Mouse (Mus musculus): ENCODE data around the gene Cnbd2.

The Cnbd2 gene

GRCm38 (mm10) chr2:156311441-156311840 is 658 bp upstream of the Cnbd2 start:
- DNase-seq (ENCODE audit: low read depth, low spot score) = no peak

DNA sequence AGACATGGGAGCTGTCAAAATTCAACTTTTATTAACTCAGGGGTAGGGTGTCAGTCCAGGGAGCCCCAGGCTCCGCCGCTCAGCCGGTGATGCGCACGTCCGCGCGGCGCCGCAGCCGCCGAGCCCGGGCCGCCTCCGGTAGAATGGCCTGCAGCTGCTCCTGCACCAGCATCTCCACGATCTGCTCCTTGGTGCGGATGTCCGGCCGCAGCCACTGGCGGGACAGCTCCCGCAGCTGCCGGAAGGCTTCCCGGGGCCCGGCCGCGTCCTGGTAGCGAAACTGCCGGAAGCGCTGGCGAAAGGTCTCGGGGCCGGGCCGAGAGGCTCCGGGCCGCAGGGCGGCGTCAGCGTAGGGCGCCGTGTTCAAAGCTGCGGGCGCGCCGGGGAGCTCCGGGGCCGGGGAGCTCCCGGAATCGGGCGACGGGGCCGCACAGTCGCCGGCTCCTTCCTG is 233 bp upstream of the Cnbd2 start:
- no peak for DNase-seq (ENCODE audit: low read depth, low spot score)

GRCm38 (mm10) chr2:156313153-156313552 is 1.1 kb downstream of the Cnbd2 start:
- no peak for DNase-seq (ENCODE audit: low read depth, low spot score)

DNA sequence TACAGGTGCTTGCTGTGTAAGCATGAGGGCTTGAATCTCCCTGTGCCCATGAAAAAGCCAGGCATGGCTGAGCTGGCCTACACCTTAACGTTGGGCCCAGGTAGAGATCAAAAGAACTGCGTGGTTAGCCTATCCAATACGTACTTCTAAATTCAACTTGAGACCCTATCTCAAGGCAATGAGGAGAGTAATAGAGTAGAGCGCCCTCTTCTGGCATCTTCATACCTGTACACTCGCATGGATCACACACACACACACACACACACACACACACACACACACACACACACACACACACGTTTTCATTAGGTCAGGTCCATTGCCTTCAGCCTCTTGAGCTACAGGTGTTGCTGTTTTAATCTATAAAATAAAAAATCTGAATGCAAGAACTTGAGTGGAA is 2.7 kb downstream of the Cnbd2 start:
- no peak for DNase-seq (ENCODE audit: low read depth, low spot score)

GRCm38 (mm10) chr2:156318491-156318890 is 6.4 kb downstream of the Cnbd2 start:
- no peak for DNase-seq (ENCODE audit: low read depth, low spot score)

GRCm38 (mm10) chr2:156321538-156321937 is 9.4 kb downstream of the Cnbd2 start:
- DNase-seq (ENCODE audit: low read depth, low spot score) = no peak

DNA sequence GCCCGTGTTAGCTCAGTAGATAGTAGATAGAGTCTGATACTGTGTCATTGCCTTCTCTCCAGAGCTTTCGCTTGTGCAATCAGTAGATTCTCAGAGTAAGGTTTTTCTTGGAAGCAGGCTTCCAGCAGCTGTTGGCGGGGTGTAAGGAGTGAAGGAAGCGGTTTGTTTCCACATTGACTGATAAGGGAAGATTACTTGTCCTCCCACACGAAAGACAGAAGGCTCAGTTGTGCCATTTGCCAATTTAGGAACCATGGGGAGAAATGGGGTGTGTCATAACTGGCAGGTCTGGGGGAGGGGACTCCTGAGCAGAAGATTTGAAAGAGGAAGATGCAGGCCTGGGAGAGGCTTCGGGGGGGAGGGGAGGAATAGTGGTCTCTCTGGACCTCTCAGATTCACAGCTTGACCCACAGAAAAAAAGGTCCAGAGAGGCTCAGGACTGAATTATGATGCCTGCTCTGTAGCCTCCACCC is 12.1 kb downstream of the Cnbd2 start:
- DNase-seq (ENCODE audit: low read depth, low spot score) = no peak

DNA sequence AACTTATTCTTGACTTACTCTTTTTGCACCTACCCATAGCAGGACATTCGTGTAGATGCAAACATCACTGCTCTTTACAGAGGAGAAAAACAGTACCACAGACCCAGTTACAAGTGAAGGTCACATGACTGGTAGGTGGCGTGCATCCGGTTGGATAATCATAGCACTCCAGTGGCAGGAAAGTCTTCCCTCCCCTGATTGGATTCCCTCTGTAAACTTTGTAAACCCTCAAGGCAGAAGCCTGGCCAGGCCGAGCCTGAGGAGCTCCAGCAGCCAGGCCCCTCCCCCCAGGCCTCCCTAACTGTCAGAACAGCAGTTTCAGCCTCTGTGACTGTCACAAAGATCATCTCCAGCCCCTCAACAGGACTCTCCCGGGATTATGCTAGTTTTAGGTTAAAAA is 12.6 kb downstream of the Cnbd2 start:
- DNase-seq (ENCODE audit: low read depth, low spot score) = no peak

DNA sequence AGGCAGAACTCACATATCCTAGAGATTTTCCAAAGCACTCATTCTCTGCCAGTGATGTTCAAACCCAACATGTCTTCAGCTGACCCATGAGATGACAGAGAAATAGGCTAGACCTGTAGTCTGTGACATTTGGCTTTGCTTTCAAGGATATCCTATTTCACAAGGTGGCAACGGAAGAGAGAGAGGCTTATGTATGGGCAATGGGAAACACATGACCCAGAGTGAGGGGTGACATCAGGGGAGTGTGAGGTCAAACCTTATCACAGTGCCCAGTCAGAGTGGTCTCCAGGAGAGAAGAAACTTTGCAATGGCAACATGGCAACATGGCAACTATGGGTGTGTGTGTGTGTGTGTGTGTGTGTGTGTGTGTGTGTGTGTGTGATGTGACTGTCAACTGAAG is 18.6 kb downstream of the Cnbd2 start:
- no peak for DNase-seq (ENCODE audit: low read depth, low spot score)

GRCm38 (mm10) chr2:156331446-156331965 is 19.4 kb downstream of the Cnbd2 start:
- no peak for DNase-seq (ENCODE audit: low read depth, low spot score)

DNA sequence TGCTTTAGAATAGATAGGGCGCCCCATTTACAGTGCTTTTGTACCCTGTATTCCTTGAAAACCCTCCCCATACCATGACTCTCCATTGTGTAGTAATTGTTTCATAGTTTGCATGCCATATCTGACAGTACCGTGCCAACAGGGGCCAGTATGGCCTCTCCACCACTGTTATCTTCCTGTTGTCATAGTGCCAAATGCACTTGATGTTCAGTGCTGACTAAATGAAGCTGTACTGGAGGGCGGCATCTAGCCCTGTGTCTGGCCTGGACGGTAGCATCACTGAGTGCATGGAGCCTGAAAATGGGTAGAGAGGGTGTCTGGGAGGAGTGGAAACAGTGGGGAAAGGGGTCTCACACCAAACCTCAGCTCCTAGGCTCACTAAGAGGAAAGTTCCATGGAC is 28.0 kb downstream of the Cnbd2 start:
- DNase-seq (ENCODE audit: low read depth, low spot score) = no peak

DNA sequence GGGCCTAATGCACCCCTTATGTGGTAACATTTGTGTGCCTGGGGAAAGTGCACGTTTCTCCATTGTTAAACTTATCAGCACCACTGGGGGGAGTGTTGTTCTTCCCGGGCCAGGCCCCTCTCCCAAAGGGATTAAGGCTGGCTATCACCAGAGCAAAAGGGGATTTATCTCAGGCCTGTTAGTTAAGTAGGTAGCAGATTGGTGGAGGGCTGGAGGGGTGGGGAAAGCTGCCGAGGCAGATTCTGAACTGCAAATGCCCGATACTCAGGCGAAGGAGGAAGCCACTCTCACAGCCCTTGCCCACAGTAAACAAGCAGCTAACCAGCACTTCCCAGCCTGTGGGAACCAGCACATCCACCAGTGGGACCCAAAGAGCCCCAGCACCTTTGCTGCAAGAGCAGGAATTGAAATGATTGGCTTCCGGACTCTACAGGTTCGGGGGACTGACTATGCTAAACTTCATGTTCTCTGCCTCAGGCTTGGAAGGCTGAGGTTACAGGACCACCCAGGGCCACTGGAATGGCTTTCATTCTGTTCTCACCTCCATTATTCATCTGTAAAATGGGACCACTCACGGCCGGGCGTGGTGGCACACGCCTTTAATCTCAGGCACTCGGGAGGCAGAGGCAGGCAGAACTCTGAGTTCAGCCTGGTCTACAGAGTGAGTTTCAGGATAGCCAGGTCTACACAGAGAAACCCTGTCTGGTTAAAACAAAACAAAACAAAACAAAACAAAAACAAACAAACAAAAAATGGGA is 32.9 kb downstream of the Cnbd2 start:
- peak; percentile 48 for DNase-seq (ENCODE audit: low read depth, low spot score)

DNA sequence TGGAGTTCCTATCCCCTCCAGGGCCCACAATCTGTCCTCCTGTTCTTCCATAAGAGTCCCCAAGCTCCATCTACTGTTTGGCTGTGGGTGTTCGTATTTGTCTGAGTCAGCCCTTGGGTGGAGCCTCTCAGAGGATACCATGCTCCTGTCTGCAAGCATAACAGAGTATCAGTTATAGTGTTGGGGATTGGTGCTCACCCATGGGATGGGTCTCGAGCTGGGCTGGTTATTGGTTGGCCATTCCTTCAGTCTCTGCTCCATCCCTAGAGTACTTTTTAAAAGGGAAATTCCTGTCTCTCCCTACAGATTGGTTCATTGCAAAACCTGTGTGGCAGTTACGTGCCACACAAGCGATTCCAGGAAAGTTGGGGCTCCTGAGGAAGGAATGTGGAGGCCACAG is 36.7 kb downstream of the Cnbd2 start:
- DNase-seq (ENCODE audit: low read depth, low spot score) = no peak

GRCm38 (mm10) chr2:156349286-156349848 is 37.3 kb downstream of the Cnbd2 start:
- no peak for DNase-seq (ENCODE audit: low read depth, low spot score)

GRCm38 (mm10) chr2:156351243-156351642 is 39.1 kb downstream of the Cnbd2 start:
- no peak for DNase-seq (ENCODE audit: low read depth, low spot score)

- DNase-seq (ENCODE audit: low read depth, low spot score) = no peak
These were observed 40.5 kb downstream of the Cnbd2 start for GRCm38 (mm10) chr2:156352413-156353165.

GRCm38 (mm10) chr2:156353265-156353692 is 41.2 kb downstream of the Cnbd2 start:
- no peak for DNase-seq (ENCODE audit: low read depth, low spot score)

GRCm38 (mm10) chr2:156356031-156356430 is 43.9 kb downstream of the Cnbd2 start:
- DNase-seq (ENCODE audit: low read depth, low spot score) = no peak

- no peak for DNase-seq (ENCODE audit: low read depth, low spot score)
These were observed 56.4 kb downstream of the Cnbd2 start for GRCm38 (mm10) chr2:156368465-156368864.

DNA sequence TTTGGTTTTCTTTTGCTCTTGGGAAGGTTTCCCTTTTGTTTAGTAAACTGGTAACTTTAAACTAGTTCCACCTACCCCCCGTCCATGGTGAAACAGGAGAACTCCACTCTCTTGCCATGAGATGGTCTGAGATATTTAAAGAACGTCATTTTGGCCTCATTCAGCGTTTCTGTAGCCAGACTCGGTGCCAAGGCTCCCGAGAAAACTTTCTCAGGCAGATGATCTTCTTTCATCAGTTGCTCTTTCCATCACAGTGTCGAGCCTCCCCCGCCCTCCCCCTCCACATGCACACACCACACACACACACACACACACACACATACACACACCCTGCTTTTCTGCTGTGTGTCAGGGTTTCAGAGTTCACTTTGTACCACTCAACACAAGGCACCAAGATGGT is 58.8 kb downstream of the Cnbd2 start:
- no peak for DNase-seq (ENCODE audit: low read depth, low spot score)

DNA sequence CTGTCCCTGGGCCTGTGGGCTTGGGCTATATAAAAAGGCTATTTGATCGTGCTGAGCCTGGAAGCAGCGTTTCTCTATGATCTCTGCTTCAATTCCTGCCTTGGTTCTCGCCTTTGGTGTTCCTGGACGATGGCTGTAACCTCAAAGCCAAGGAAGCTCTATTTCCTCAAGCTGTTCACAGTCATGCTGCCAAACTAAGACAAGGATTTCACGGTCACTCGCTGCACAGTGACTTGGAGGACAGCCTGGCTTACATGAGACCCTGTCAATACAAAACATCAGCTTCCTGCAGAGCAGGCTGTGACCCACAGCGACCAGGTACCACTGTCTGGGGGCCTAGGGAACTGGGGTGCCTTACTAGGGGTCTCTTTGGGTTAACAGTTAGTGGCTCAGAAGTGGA is 64.9 kb downstream of the Cnbd2 start:
- DNase-seq (ENCODE audit: low read depth, low spot score) = no peak

DNA sequence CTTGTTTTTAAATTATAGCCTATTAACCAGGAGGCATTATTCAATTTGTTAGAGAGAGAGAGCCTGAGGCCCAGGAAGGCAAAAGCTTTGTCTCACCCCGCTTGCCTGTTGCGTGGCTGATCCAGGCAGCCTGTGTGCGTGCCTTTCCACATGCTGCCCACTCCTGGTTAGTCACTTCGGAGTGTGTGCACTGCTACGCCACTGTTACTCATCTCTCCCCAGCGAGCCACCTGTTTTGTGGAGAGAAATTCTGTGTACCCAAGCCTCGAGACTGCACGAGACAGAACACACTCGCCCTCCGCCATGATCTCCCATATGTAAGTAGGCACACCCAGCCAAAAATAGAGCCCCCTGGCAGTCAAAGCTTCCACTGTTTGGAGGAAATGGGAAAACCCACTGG is 67.8 kb downstream of the Cnbd2 start:
- no peak for DNase-seq (ENCODE audit: low read depth, low spot score)

All from embryo, embryonic 11.5 days (tissue).